Mouse (Mus musculus) regulatory T cell (primary cell): ENCODE measurements around the gene Ost4.

Experiments used
- in situ Hi-C: fragments of 300-600 bp; cut with MboI, MseI; formaldehyde crosslinking; loops from one replicate; pipeline ENCODE4 v1.15.1; 2025; ENCODE audit warnings: high pct_unique_total_duplicates

Gene Ost4

GRCm38 (mm10) chr5:30924614-30925013, 17.0 kb upstream of the Ost4 start:
- in situ Hi-C loops: no loop called here

GRCm38 (mm10) chr5:30923119-30923518, 15.5 kb upstream of the Ost4 start:
- in situ Hi-C loops: no loop called here

- in situ Hi-C loops: no loop called here
Observed at GRCm38 (mm10) chr5:30922581-30923041, 15.0 kb upstream of the Ost4 start.

- in situ Hi-C loops: no loop called here
Observed at GRCm38 (mm10) chr5:30921256-30922033, 13.9 kb upstream of the Ost4 start, which contains the start of gene Khk. Khk (plus strand) TSS chr5:30921431.

DNA sequence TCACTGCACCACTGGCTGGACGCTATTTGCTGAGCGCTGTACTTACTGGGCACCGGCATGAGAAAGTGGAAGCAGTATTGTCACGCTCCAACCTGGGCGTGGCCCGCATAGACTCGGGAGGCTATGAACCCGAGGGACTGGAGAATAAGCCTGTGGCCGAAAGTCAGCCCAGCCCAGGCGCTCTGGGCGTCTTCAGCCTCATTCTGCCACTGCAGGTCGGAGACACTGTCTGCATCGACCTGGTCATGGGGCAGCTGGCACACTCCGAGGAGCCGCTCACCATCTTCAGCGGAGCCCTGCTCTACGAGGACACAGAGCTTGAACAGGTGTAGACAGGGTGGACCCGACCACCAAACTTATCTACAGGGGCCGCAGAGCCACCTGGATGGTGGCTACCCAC, 13.0 kb upstream of the Ost4 start:
- in situ Hi-C loops: no loop called here

- in situ Hi-C loops: loop anchor here (5.0 to 10.0 kb wide), 2 partner anchors 48 to 1455 kb away; no protein-coding TSS in a partner anchor
Observed at GRCm38 (mm10) chr5:30919831-30920614, 12.4 kb upstream of the Ost4 start.

DNA sequence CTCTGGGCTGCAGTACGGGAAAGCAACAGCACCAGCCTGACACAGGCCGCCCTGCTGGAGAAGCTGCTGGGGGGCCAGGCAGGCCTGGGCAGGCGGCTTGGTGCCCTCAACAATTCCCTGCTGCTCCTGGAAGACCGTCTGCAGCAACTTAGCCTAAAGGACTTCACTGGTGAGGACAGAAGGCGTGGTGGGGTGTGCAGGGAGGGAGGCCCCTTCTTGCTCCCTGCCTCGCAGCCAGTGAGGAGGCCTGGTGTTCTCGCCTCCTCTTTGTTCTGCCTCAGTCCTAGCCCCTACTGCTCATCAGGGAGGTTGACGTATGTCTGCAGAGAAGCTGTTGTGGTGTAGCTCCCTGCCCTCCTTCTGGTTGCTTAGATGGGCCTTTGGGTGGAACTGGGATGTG, 11.1 kb upstream of the Ost4 start:
- in situ Hi-C loops: loop anchor here (5.0 to 10.0 kb wide), 2 partner anchors 46 to 1456 kb away; no protein-coding TSS in a partner anchor

GRCm38 (mm10) chr5:30917891-30918670, 10.5 kb upstream of the Ost4 start:
- in situ Hi-C loops: loop anchor here (5.0 to 10.0 kb wide), 2 partner anchors 46 to 1457 kb away; no protein-coding TSS in a partner anchor

DNA sequence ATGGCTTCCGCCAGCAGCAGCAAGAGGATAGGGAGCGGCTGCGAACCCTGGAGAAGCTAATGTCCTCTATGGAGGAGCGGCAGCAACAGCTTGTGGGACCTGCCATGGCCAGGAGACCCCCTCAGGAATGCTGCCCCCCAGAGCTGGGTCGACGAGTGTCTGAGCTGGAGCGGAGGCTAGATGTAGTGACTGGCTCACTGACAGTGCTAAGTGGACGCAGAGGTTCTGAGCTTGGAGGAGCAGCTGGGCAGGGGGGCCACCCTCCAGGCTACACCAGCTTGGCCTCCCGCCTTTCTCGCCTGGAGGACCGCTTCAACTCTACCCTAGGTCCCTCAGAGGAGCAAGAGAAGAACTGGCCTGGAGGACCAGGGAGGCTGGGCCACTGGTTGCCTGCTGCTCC, 9.8 kb upstream of the Ost4 start:
- in situ Hi-C loops: loop anchor here (5.0 to 10.0 kb wide), 2 partner anchors 45 to 1457 kb away; no protein-coding TSS in a partner anchor

- in situ Hi-C loops: loop anchor here (5.0 to 10.0 kb wide), 2 partner anchors 45 to 1458 kb away; no protein-coding TSS in a partner anchor
Observed at GRCm38 (mm10) chr5:30916841-30917240, 9.3 kb upstream of the Ost4 start.

- in situ Hi-C loops: loop anchor here (5.0 to 10.0 kb wide), 2 partner anchors 44 to 1459 kb away; no protein-coding TSS in a partner anchor
Observed at GRCm38 (mm10) chr5:30915974-30916433, 8.4 kb upstream of the Ost4 start.

- in situ Hi-C loops: loop anchor here (5.0 to 10.0 kb wide), 2 partner anchors 43 to 1459 kb away; no protein-coding TSS in a partner anchor
Observed at GRCm38 (mm10) chr5:30915456-30915855, 7.9 kb upstream of the Ost4 start.

DNA sequence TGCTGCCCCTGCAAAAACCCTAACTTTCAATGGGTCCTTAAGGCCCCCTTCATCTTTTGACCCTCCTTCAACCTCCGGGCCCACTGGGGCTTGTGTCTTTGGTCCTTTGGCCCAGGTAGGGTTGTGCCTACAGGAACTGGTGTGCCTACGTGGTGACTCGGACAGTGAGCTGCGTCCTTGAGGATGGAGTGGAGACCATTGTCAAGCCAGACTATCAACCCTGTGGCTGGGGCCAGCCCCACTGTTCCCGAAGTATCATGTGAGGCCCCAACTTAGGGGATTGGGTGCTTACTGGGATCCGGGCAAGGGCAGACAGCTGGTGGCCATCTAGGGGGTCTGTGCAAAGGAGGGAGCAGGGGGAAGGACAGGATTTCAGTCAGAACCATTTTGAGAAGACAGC, 7.3 kb upstream of the Ost4 start:
- in situ Hi-C loops: loop anchor here (5.0 to 10.0 kb wide), 2 partner anchors 43 to 1460 kb away; no protein-coding TSS in a partner anchor

DNA sequence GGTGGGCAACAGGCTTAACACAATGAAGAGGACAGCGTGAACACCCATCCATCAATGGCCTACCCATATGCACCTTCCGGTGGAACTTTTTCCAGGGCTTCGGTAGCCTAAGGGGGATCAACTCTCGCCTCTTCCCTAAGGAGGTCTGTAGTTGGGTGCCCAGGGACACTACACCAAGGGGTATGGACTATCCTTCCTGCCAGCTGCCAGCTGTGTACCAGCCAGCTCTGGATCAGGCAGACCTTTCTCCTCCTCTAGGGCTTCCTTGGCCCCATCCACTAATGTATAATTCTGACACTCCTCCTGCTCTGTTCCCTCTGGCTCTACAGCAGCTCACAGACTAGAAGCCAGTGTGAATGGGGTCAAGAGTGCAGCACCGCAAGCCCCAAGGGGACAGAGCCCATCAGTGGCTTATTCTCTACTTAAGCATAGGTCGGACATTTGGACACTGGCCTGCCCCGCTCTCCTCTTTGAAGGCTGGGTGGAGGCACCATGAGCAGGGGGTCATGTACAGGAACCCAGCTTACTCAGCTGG, 6.6 kb upstream of the Ost4 start:
- in situ Hi-C loops: loop anchor here (10.0 kb wide), 1 partner anchor 1461 kb away; no protein-coding TSS in a partner anchor

- in situ Hi-C loops: loop anchor here (10.0 kb wide), 1 partner anchor 1462 kb away; no protein-coding TSS in a partner anchor
Observed at GRCm38 (mm10) chr5:30913060-30913841, 5.7 kb upstream of the Ost4 start, which contains the start of gene Emilin1. Emilin1 (plus strand) TSS chr5:30913402.

DNA sequence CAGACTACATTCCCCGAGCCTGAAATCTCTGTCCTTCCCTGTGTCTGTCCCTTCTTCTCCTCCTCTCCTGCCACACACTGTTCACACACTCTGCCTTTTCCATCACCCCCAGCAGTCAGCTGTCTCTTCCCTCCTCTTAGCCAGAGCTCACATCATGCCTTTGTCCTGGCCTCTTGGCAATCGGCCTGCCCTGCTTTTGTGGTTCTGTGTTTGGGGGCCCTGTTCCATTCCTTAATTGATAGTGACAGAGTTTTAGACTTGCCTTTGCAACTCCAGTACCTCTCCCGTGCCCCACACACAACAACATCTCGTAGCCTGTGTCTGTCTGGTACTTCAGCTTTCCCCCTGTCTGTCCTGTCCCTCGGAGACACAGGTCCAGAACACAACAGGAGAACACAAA, 4.6 kb upstream of the Ost4 start:
- in situ Hi-C loops: loop anchor here (10.0 kb wide), 1 partner anchor 1463 kb away; no protein-coding TSS in a partner anchor

DNA sequence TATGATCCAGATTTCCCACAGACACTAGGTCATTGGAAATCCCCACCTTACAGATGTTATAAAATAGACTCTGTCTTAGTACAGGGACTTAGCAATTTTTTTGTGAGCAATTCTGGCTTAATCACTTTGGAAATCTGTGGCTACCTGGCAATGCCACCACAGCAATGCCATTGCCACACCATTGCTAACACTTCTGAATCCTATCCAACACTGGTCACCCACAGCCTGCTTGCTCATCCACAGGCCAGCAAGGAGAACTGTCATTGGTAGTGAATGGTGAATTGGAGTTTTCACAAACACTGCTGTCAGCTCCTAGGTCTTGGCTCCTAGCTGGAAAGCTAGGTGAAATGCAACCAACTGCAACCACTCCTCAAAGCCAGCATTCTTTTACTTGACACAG, 2.9 kb upstream of the Ost4 start:
- in situ Hi-C loops: loop anchor here (10.0 kb wide), 1 partner anchor 1464 kb away; no protein-coding TSS in a partner anchor

DNA sequence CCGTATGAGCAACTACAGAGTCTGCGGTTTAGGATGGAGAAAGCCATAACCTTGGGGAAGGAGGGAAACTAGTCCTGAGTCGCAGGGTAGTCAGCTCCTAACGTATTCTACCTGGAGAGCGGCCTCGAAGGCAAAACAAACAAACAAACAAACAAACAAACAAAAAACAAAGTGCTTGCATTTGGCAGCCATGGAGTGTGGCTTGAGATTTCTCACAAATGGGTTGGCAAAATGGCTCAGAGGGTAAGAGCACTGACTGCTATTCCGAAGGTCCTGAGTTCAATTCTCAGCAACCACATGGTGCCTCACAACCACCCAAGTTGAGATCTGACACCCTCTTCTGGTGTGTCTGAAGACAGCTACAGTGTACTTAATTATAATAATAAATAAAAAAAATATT, 2.3 kb upstream of the Ost4 start:
- in situ Hi-C loops: loop anchor here (10.0 kb wide), 1 partner anchor 1465 kb away; no protein-coding TSS in a partner anchor

- in situ Hi-C loops: no loop called here
Observed at GRCm38 (mm10) chr5:30909300-30909659, 1.7 kb upstream of the Ost4 start.
